12 mouse cellular contexts compared by ENCODE assay signal in the genomic region with DNA sequence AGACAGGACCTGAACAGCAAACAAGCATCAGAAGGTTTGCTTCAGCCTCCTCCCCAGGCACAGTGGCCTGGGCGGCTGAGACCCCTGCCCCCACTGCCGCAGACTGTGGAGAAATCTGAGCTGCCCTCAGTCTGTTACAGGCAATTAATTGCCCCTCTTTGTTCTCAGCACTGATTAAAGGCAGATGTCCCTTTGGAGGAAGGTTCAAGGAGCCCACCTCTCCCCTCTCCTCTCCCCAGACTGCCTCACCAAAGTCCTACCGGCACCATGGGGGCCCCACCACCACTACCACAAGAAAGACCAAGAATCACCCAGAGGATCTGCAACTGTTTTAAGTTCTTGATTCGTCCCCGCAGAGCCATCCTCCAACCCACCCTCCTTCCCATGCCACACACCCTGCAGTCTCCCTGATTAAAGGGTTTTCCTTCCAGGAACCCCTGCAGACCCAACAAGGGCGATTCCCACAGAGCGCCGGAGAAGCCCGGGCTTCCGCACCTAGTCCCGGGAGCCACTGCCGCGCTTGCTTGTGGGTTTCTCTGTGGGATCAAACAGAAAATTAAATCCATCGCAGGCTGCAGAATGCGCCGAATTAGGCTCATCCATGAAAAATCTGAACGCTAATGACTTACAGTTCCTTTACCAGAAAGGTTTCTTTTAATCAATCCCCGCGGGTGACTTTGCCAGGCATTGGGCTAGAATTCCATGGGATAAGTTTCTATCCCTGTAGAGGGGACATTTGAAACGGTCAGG. TPM values are rescaled to one million over a fixed set of nuclear protein-coding genes. Genes with fewer than 3 reads are reported as not detected.
DNase-seq lines count a peak whose midpoint lies in the region; ATAC-seq and TF ChIP-seq lines count a peak whose summit lies in the region.
"Had no signal": no experiment of that assay in that cellular context is flagged by ENCODE, and none has a peak within 500 bp of the region (broad histone marks: within the 10 kb centered on the region; RNA-seq: fewer than 3 reads in every experiment).

No protein-coding gene starts in this region.

- TF ChIP-seq EP300 in lung, postnatal 0 days (IDR thresholded peaks at IDR 0.05): no peak

- TF ChIP-seq POLR2A in kidney, adult 2 months (IDR thresholded peaks at IDR 0.05; ENCODE audit: low read depth, low read length): no peak

- no peak for TF ChIP-seq CTCF in kidney, adult 2 months (conservative IDR thresholded peaks at IDR 0.05; ENCODE audit: insufficient read depth, insufficient read length, low read depth, low read length)
- TF ChIP-seq CTCF in lung, postnatal 0 days (IDR thresholded peaks at IDR 0.05): no peak

- ATAC-seq in forebrain, embryonic 11.5 days (replicated peaks; ENCODE audit: low FRiP score): no peak
- no peak for ATAC-seq in neural tube, embryonic 15.5 days (ENCODE audit: low FRiP score)
- no peak for ATAC-seq in lung, postnatal 0 days
- ATAC-seq in erythroblast, adult 5-6 weeks (replicated peaks; ENCODE audit: low FRiP score, poor library complexity, severe bottlenecking): no peak
- ATAC-seq: liver, postnatal 0 days had no signal

- H3K4me2 ChIP-seq in forebrain, embryonic 11.5 days (ENCODE audit: low read depth, low read length, severe bottlenecking): peak overlapping the region; percentile 36; the same call in 1 of the 2 replicates
- peak overlapping the region; percentile 43 for H3K4me2 ChIP-seq in neural tube, embryonic 15.5 days
- H3K4me2 ChIP-seq in lung, postnatal 0 days (replicated peaks; ENCODE audit: low read depth, low read length): no peak overlapping the region

- peak overlapping the region; percentile 41; the same call in 1 of the 2 replicates for H3K9ac ChIP-seq in forebrain, embryonic 11.5 days (ENCODE audit: low read length)
- no peak overlapping the region for H3K9ac ChIP-seq in neural tube, embryonic 15.5 days (replicated peaks)
- H3K9ac ChIP-seq in lung, postnatal 0 days (replicated peaks; ENCODE audit: low read depth): no peak overlapping the region
- H3K9ac ChIP-seq: liver, postnatal 0 days had no signal

- no peaks in the 10 kb centered on the region for H3K36me3 ChIP-seq in kidney, adult 2 months (ENCODE audit: control insufficient read depth, insufficient read depth, low read length)
- no peaks in the 10 kb centered on the region for H3K36me3 ChIP-seq in forebrain, embryonic 11.5 days (ENCODE audit: control insufficient read depth, insufficient read depth, low read length)
- peaks cover 40% of the 10 kb centered on the region for H3K36me3 ChIP-seq in limb, embryonic 10.5 days
- no peaks in the 10 kb centered on the region for H3K36me3 ChIP-seq in neural tube, embryonic 15.5 days
- H3K36me3 ChIP-seq in lung, postnatal 0 days (ENCODE audit: insufficient read depth, low read length): no peaks in the 10 kb centered on the region

- 27% methylated on average over 20 of the region's 20 CpGs for WGBS in kidney, adult 2 months
- WGBS in forebrain, embryonic 11.5 days: 7% methylated on average over 20 of the region's 20 CpGs
- 3% methylated on average over 20 of the region's 20 CpGs for WGBS in limb, embryonic 10.5 days
- 8% methylated on average over 20 of the region's 20 CpGs for WGBS in neural tube, embryonic 15.5 days
- WGBS in lung, postnatal 0 days: 26% methylated on average over 20 of the region's 20 CpGs

- no peaks in the 10 kb centered on the region for H3K9me3 ChIP-seq in forebrain, embryonic 11.5 days (ENCODE audit: control insufficient read depth, low read length)
- H3K9me3 ChIP-seq in limb, embryonic 10.5 days (replicated peaks): no peaks in the 10 kb centered on the region
- H3K9me3 ChIP-seq in neural tube, embryonic 15.5 days (replicated peaks): no peaks in the 10 kb centered on the region
- H3K9me3 ChIP-seq in lung, postnatal 0 days (ENCODE audit: low read length): no peaks in the 10 kb centered on the region

- H3K27me3 ChIP-seq in kidney, adult 2 months (replicated peaks; ENCODE audit: control insufficient read depth, insufficient read depth, low read length): no peaks in the 10 kb centered on the region
- no peaks in the 10 kb centered on the region for H3K27me3 ChIP-seq in forebrain, embryonic 11.5 days (ENCODE audit: control insufficient read depth, insufficient read depth, low read length)
- no peaks in the 10 kb centered on the region for H3K27me3 ChIP-seq in limb, embryonic 10.5 days (ENCODE audit: low read depth, poor library complexity, severe bottlenecking)
- H3K27me3 ChIP-seq in neural tube, embryonic 15.5 days (replicated peaks): no peaks in the 10 kb centered on the region
- H3K27me3 ChIP-seq in lung, postnatal 0 days (replicated peaks; ENCODE audit: insufficient read depth, low read length): no peaks in the 10 kb centered on the region

- DNase-seq in kidney, postnatal 4 days: peak; percentile 35 to 37
- no peak for DNase-seq in kidney, adult 2 months
- DNase-seq in forebrain, embryonic 11.5 days (ENCODE audit: low spot score): peak; percentile 60
- peak; percentile 81 for DNase-seq in limb, embryonic 10.5 days (ENCODE audit: low spot score)
- no peak for DNase-seq in left cerebral cortex, adult 9 months (ENCODE audit: low spot score in 2 of 2)
- DNase-seq in lung, postnatal 0 days (ENCODE audit: low spot score): no peak
- DNase-seq: adrenal gland, postnatal 10 days; kidney, adult 18-20 months; liver, postnatal 0 days; thymus, postnatal 14 days had no signal

- no peak overlapping the region for H3K27ac ChIP-seq in kidney, adult 2 months (ENCODE audit: insufficient read depth, low read depth, low read length)
- H3K27ac ChIP-seq in forebrain, embryonic 11.5 days (ENCODE audit: low read depth, low read length): peak overlapping the region; percentile 70; the same call in 1 of the 2 replicates
- H3K27ac ChIP-seq in limb, embryonic 10.5 days: peak overlapping the region; percentile 97
- H3K27ac ChIP-seq in neural tube, embryonic 15.5 days (replicated peaks): no peak overlapping the region
- no peak overlapping the region for H3K27ac ChIP-seq in lung, postnatal 0 days (ENCODE audit: low read length)

- H3K4me3 ChIP-seq in kidney, adult 2 months (ENCODE audit: insufficient read depth, low read depth, low read length): no peak overlapping the region
- no peak overlapping the region for H3K4me3 ChIP-seq in forebrain, embryonic 11.5 days (ENCODE audit: low read depth, low read length)
- peak overlapping the region; percentile 43 for H3K4me3 ChIP-seq in limb, embryonic 10.5 days
- no peak overlapping the region for H3K4me3 ChIP-seq in neural tube, embryonic 15.5 days (replicated peaks)
- no peak overlapping the region for H3K4me3 ChIP-seq in lung, postnatal 0 days (ENCODE audit: low read depth, low read length)

- no peaks in the 10 kb centered on the region for H3K4me1 ChIP-seq in kidney, adult 2 months (ENCODE audit: control insufficient read depth, insufficient read depth, low read length)
- H3K4me1 ChIP-seq in forebrain, embryonic 11.5 days (replicated peaks; ENCODE audit: control insufficient read depth, insufficient read depth, low read length): peaks cover 12% of the 10 kb centered on the region
- H3K4me1 ChIP-seq in limb, embryonic 10.5 days: peaks cover 56% of the 10 kb centered on the region
- peaks cover 23% of the 10 kb centered on the region for H3K4me1 ChIP-seq in neural tube, embryonic 15.5 days
- H3K4me1 ChIP-seq in lung, postnatal 0 days (ENCODE audit: insufficient read depth, low read depth, low read length): peaks cover 7% of the 10 kb centered on the region; the same call in 1 of the 2 replicates

RNA-seq across cellular contexts. Expression of a gene that starts 21.6 kb away (rescaled TPM):
- polyA plus RNA-seq in kidney, adult 2 months (2012; rRNA removed): 5.6 and 8.5 TPM in 2 replicates
- polyA plus RNA-seq in forebrain, embryonic 11.5 days (2014; fragmentation: Nextera tagmentation; extraction: Ambion mirVana): 35.1 and 40.6 TPM in 2 replicates
- 128 TPM in 2 replicates for polyA plus RNA-seq in limb, embryonic 10.5 days (2016; fragmentation: Nextera tagmentation; extraction: Ambion mirVana)
- 35.4 and 45.5 TPM in 2 replicates for polyA plus RNA-seq in neural tube, embryonic 15.5 days (2015; fragmentation: Nextera tagmentation; extraction: Ambion mirVana)
- 1.6 and 2.2 TPM in 2 replicates for polyA plus RNA-seq in lung, postnatal 0 days (2015; fragmentation: Nextera tagmentation; extraction: Ambion mirVana)
- not detected in 2 replicates for total RNA-seq in erythroblast, adult 5-6 weeks (2015; ENCODE audit: low replicate concordance)
- not detected in 2 replicates for total RNA-seq in erythroblast, adult 5-6 weeks (2017; ENCODE audit: low replicate concordance)
- polyA plus RNA-seq: liver, postnatal 0 days had no signal

RNA-seq across cellular contexts. Expression of a gene that starts 46.6 kb away (rescaled TPM):
- 23.3 and 26.5 TPM in 2 replicates for polyA plus RNA-seq in kidney, adult 2 months (2012; rRNA removed)
- polyA plus RNA-seq in forebrain, embryonic 11.5 days (2014; fragmentation: Nextera tagmentation; extraction: Ambion mirVana): 105 and 112 TPM in 2 replicates
- polyA plus RNA-seq in limb, embryonic 10.5 days (2016; fragmentation: Nextera tagmentation; extraction: Ambion mirVana): 73.6 and 84.0 TPM in 2 replicates
- polyA plus RNA-seq in neural tube, embryonic 15.5 days (2015; fragmentation: Nextera tagmentation; extraction: Ambion mirVana): 106 and 115 TPM in 2 replicates
- polyA plus RNA-seq in lung, postnatal 0 days (2015; fragmentation: Nextera tagmentation; extraction: Ambion mirVana): 41.9 and 53.5 TPM in 2 replicates
- 1.7 and 4.8 TPM in 2 replicates for total RNA-seq in erythroblast, adult 5-6 weeks (2015; ENCODE audit: low replicate concordance)
- total RNA-seq in erythroblast, adult 5-6 weeks (2017; ENCODE audit: low replicate concordance): 0.28 and 1.3 TPM in 2 replicates

Comparison
In these comparisons a context has a peak if more than half of its experiments do, and no peak if none do; other contexts are left out.
1. DNase-seq: peak in kidney, postnatal 4 days (2 of 2), forebrain, embryonic 11.5 days (single experiment) and limb, embryonic 10.5 days (single experiment); none in kidney, adult 2 months (single experiment), left cerebral cortex, adult 9 months (0 of 2) and lung, postnatal 0 days (single experiment).
2. H3K27ac ChIP-seq: peak in forebrain, embryonic 11.5 days (single experiment) and limb, embryonic 10.5 days (single experiment); none in kidney, adult 2 months (single experiment), neural tube, embryonic 15.5 days (single experiment) and lung, postnatal 0 days (single experiment).